Mouse (Mus musculus) heart, postnatal 14 days (tissue): ENCODE measurements around the gene Man2b2. TPM values are rescaled to one million over a fixed set of nuclear protein-coding genes. Genes with fewer than 3 reads are reported as not detected.
"Not testable (repeated sequence)": the region's sequence is repeated elsewhere in the genome, so short reads cannot be mapped to it uniquely, and the experiment has no call there.

Source experiments
- DNase-seq, 2 experiments: peaks; one replicate each; pipeline ENCODE4 v3.0.0; 2021 to 2022
- intact Hi-C: fragments of 180-260 bp; cut with DNase I; formaldehyde crosslinking; loops from one replicate; pipeline ENCODE4 v1.15.1; 2025
- total RNA-seq, 2 experiments: library from RNA; stranded (reverse); gene quantifications; 2 replicates each; pipeline ENCODE4 v1.2.3; 2021

Man2b2 gene
- total RNA-seq, 2 experiments from 2014 or later = 12.9 to 14.4 TPM

- no peak for DNase-seq
- intact Hi-C loops = no loop called here
These were observed 9.1 kb upstream of the Man2b2 start for GRCm38 (mm10) chr5:36839602-36840001.

- no peak for DNase-seq
- intact Hi-C loops = no loop called here
These were observed 8.6 kb upstream of the Man2b2 start for GRCm38 (mm10) chr5:36839032-36839431.

- DNase-seq = peak; percentile 74 to 85
- intact Hi-C loops = loop anchor here (1.0 kb wide), 1 partner anchor 84 kb away; no protein-coding TSS in a partner anchor
These were observed 5.5 kb upstream of the Man2b2 start for GRCm38 (mm10) chr5:36835933-36836332.

GRCm38 (mm10) chr5:36831272-36831671 is 819 bp upstream of the Man2b2 start:
- intact Hi-C loops = loop anchor here (5.0 kb wide), 1 partner anchor 171 kb away; no protein-coding TSS in a partner anchor
- no peak for DNase-seq

GRCm38 (mm10) chr5:36829098-36829497 is 1.4 kb downstream of the Man2b2 start:
- intact Hi-C loops = loop anchor here (5.0 kb wide), 1 partner anchor 67 kb away; no protein-coding TSS in a partner anchor
- no peak for DNase-seq

- intact Hi-C loops = no loop called here
- no peak for DNase-seq
These were observed 7.5 kb downstream of the Man2b2 start for GRCm38 (mm10) chr5:36822907-36823306.

GRCm38 (mm10) chr5:36820142-36820541 is 10.3 kb downstream of the Man2b2 start:
- peak; percentile 44 to 50 for DNase-seq

GRCm38 (mm10) chr5:36819742-36820141 is 10.7 kb downstream of the Man2b2 start:
- no peak for DNase-seq

More at GRCm38 (mm10) chr5:36820142-36820541, 10.3 kb downstream of the Man2b2 start:
- intact Hi-C loops = no loop called here

GRCm38 (mm10) chr5:36817738-36818137 is 12.7 kb downstream of the Man2b2 start:
- no peak for DNase-seq
- intact Hi-C loops = no loop called here

More at GRCm38 (mm10) chr5:36819742-36820141, 10.7 kb downstream of the Man2b2 start:
- intact Hi-C loops = no loop called here

GRCm38 (mm10) chr5:36814554-36814953 is 15.9 kb downstream of the Man2b2 start:
- no peak for DNase-seq
- intact Hi-C loops = no loop called here

GRCm38 (mm10) chr5:36811413-36811812 is 19.0 kb downstream of the Man2b2 start:
- peak; percentile 62 to 82 for DNase-seq
- intact Hi-C loops = no loop called here

- no peak for DNase-seq
- intact Hi-C loops = no loop called here
These were observed 19.8 kb downstream of the Man2b2 start for GRCm38 (mm10) chr5:36810634-36811033.

- DNase-seq = peak; percentile 24 to 53
- intact Hi-C loops = no loop called here
These were observed 21.3 kb downstream of the Man2b2 start for GRCm38 (mm10) chr5:36809123-36809522.

GRCm38 (mm10) chr5:36807106-36807505 is 23.3 kb downstream of the Man2b2 start:
- intact Hi-C loops = no loop called here
- DNase-seq = peak in 1 of 2 experiments; percentile 17

GRCm38 (mm10) chr5:36797291-36797690 is 33.2 kb downstream of the Man2b2 start:
- intact Hi-C loops = no loop called here
- DNase-seq = no peak

- intact Hi-C loops = not testable (repeated sequence)
- DNase-seq = peak; percentile 95 to 97
These were observed 34.0 kb downstream of the Man2b2 start, which contains the start of gene Mrfap1 for GRCm38 (mm10) chr5:36796296-36797014. TSS of gene Mrfap1 (minus strand) at chr5:36796772.

- intact Hi-C loops = not testable (repeated sequence)
These were observed 34.7 kb downstream of the Man2b2 start for GRCm38 (mm10) chr5:36795647-36796295.

GRCm38 (mm10) chr5:36791861-36792260 is 38.6 kb downstream of the Man2b2 start:
- intact Hi-C loops = loop anchor here (5.0 kb wide), 1 partner anchor 95 kb away; the partner anchor contains the start of gene D5Ertd579e
- DNase-seq = no peak

More at GRCm38 (mm10) chr5:36795647-36796295, 34.7 kb downstream of the Man2b2 start:
- peak; percentile 75 to 77 for DNase-seq

GRCm38 (mm10) chr5:36786052-36786451 is 44.4 kb downstream of the Man2b2 start:
- intact Hi-C loops = no loop called here
- no peak for DNase-seq

GRCm38 (mm10) chr5:36779512-36779911 is 50.9 kb downstream of the Man2b2 start:
- intact Hi-C loops = no loop called here
- DNase-seq = no peak

GRCm38 (mm10) chr5:36778901-36779300 is 51.6 kb downstream of the Man2b2 start:
- intact Hi-C loops = no loop called here
- no peak for DNase-seq
